Mouse (Mus musculus) olfactory bulb, adult 2 months (tissue): ENCODE results near the gene Gpr18.

Source experiments
- CTCF ChIP-seq: fragments of 200-500 bp; IDR thresholded peaks from 2 replicates; pipeline ENCODE4 v1.5.1; 2012; ENCODE audit warnings: low read depth, mild to moderate bottlenecking, low read length, moderate library complexity; ENCODE audit not compliant: insufficient read depth
- POLR2A ChIP-seq: fragments of 200-500 bp; IDR thresholded peaks from 2 replicates; pipeline ENCODE4 v1.6.1; 2012; ENCODE audit warnings: mild to moderate bottlenecking, low read depth, low read length, moderate library complexity; ENCODE audit not compliant: insufficient read depth

DNA sequence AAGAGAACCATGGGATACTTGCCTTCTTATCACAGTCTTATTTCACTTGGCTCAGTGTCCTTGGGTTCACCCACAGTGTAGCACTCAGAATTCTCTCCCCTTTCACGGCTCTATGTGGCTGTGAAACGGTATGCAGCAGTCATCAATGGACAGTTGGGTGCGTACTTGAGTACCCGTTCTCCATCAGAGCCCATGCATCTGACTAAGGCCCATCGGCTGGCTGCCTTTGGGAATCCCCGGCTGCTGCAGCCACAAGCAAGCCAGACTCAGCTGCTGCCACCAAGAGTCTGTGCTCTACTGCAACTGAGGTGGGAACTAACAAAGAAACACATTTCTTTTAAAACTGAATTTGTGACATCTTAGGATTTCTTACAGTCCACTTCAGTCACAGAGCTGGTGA, 14.1 kb downstream of the Gpr18 start:
- TF ChIP-seq CTCF (no peak), POLR2A (no peak)
